Mouse (Mus musculus) cerebellum, adult (tissue): ENCODE results near the gene Prr5.
"Not testable (repeated sequence)": the region's sequence is repeated elsewhere in the genome, so short reads cannot be mapped to it uniquely, and the experiment has no call there.

Experiments used
- ATAC-seq: cut with Nextera tagmentation; 2 replicates; pipeline ENCODE4 v1.9.2; 2017; ENCODE audit warnings: mild to moderate bottlenecking, moderate library complexity, mixed read lengths; ENCODE audit not compliant: insufficient number of reproducible peaks, low FRiP score, low TSS enrichment

Gene Prr5

DNA sequence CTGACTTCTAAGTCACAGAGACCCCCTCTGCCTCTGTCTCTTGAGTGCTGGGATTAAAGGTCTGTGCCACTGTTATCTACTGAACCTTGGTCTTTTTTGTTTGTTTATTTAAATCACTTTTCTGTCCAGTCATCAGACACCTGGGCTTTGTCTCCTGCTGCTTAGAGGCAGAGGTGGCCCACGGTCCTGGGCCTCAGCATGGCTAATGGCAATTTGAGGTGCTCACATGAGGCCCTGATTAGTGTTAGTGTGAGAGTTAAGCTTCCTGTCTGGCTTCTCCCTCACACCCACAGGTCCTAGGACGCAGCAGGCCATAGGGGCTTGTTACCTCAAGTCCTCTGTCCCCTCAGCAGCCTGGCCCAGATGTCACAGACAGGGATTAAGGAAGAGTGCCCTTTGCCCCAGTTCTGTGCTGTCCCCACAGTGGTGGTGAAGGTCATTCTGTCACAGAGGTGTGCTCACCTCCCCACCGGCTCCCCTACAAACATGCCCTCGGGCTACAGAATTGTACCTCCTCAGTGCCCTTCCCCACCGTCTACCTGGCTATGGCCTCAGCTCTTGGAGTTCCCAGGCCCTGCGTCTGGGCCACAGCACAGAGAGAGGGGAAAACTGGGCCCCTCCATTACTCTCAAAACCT, 37.7 kb downstream of the Prr5 start:
- no peak for ATAC-seq

GRCm38 (mm10) chr15:84712566-84713405, 43.4 kb downstream of the Prr5 start:
- ATAC-seq: no peak

DNA sequence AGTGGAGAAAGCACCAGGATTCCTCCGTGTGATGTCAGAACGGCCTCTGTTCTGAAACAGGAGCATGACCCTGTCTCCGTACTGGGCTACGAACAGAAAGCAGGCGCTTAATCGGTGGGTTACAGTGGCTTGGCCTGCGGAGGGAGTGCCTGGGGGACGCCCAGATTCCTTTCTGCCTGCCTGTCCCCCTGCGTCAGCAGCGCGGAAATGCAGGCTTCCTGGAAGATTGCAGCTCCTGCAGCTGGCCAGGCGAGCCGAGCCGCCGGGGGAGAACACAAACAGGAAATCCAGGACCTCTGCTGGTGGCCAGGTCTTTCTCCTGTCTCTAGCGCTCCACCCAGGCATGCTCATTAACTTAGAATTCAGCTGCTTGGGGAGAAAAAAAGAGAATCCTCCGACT, 45.3 kb downstream of the Prr5 start:
- no peak for ATAC-seq

GRCm38 (mm10) chr15:84715132-84715531, 45.7 kb downstream of the Prr5 start:
- ATAC-seq: no peak

- not testable (repeated sequence) for ATAC-seq
Measured at GRCm38 (mm10) chr15:84717570-84718270, 48.3 kb downstream of the Prr5 start.

DNA sequence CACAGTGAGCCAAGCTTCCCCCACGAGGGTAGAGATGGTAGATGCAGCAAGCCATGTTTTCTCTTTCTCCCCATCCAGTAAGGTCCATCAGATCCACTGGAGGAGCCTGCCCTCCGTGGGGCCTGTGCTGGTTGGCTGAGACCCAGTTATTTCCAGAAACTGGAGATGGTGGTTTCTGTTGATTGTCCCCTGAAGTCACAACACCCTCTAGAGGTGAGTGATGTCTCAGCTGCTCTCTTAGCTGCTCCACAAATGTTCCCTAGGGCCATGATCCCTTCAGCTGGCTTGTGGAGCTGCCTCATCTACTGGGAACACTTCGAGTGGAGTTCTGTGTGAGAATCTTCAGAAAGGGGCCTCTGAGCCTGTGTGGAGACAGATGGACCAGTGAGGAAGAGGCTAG, 49.4 kb downstream of the Prr5 start:
- ATAC-seq: no peak

DNA sequence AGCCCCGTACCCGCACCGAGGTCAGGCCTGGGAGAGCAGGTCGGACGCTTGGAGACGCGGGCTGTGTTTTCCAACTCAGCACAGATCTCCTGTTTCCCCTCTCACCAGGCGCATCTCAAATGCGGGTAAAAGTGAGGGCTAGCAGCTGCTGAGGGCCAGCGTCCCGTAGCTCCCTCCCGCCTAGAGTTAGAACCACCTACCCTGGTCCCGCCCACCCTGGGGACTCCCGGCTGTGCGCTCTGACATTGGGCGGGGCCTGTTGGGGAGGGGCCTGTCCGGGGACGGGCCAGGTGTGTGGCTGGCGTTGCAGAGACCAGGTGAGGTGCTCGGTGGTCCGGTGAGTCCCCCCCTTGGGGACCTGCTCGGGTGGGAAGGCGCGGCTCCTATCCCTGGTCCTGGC, 50.4 kb downstream of the Prr5 start, which contains the start of gene Arhgap8:
Arhgap8 (plus strand) TSS at position 262 of the 400 bp plus-strand sequence.
- no peak for ATAC-seq

DNA sequence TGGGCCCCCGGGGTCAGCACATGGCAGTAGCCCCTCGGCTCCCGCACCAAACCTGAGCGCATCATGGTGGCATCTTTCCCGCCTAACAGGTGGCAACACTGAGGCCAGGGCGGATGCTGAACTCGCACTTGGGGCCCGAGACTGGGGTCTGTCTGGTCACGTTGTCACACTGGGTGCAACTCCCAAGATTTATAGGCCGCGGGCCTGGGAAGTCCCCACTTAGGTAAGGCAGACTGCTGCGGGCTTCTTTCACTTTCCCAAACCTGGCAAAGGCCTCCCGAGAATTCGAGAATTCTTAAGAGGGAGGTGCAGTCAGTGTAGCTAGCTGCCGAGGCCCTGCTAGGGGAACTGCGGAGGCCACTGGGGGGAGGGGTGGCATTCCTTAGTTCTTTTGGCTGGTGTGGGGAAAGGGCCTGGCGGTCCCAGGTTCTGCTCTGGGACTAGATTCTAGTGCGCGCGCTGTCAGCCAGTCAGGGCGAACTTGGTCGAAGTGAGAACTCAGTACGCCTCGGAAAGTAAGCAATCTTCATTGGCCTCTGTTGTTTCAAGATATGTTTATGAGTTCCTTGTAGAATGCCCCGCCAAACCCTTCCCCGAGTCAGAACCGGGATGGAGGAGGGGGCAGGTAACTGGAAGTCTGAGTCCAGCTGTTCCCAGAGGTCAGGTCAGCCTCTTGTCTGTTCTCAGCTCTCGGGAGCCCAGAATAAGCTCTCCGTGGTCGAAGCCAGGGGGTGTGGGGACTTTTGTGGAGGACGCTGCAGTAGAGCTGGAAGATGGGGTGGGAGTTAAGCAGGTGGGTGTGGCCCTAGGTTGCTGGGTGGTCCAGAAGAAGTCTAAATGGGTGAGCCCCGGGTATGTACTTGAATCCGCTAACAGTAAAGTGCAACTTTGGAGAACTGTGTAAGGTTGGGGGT, 51.1 kb downstream of the Prr5 start:
- ATAC-seq: no peak

GRCm38 (mm10) chr15:84723656-84724055, 54.2 kb downstream of the Prr5 start:
- not testable (repeated sequence) for ATAC-seq

DNA sequence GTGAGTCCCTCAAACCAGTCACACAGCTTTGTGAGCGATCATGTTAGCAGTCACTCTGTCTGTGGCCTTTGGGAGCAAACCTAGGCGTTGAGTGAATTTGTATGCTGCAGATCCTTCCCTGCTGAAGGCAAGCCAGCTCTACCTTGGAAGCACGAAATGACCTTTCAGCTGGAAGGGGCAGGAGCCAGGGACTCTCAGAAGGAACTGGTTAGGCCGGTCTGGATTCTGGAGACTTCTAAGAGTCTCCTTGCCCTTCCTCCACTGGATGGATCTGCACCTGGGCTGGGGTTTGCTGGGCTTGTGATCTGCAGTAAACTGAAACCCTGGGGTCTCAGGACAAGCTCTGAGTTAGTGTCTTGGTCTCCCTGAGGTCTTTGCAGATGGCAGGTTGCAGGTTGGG, 54.8 kb downstream of the Prr5 start:
- no peak for ATAC-seq

GRCm38 (mm10) chr15:84729685-84730084, 60.3 kb downstream of the Prr5 start:
- no peak for ATAC-seq

- ATAC-seq: no peak
Measured at GRCm38 (mm10) chr15:84730893-84731292, 61.5 kb downstream of the Prr5 start.

DNA sequence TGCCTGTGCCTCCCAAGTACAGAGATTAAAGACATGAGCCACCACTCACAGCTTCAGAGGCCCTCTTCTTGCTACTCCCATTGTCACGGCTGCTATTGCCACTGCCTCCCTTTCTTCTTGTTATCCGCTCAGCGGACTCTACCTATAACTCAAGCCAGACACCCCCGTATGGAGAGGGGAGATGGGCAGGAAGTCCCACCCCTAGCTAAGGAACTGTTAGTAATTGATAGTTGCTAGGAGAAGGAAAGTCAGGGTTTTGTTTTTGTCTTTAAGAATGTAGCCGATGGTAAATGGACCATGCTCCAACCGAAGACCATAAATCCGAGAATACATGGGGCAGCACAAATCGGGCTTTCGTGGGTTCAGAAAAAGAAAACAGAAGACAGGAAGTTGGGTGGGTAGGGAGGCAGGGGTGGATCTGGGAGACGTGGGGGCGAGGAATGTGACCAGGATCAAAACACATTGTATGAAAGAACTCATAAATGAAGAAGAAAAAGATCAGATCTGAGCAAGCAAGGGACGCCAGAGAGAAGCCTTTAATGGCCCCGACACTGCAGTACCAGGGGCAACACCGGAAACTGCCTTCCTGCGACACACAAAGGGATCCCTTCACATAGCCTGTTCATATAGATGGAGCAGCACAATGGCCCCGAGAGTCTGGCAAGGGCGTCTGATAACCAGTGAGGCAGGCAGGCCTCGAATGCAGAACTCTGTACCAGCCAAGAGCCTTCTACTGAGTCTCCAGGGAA, 62.4 kb downstream of the Prr5 start:
- no peak for ATAC-seq

DNA sequence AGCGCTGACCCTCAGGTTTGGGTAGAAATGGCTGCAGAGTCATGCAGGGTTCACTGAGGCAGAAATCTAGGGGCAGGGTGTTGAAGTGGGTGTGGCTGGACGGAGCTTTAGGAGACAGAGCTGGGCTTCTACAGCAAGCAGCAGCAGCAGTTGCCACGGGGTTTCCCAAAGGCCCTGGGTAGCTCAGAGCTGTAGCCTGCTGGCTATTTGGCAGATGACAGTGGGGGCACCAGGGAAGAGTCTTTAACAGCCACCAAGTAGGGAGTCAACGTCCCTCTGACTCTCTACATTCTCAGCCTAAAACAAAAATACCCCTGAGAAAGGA, 63.0 kb downstream of the Prr5 start:
- ATAC-seq: no peak

GRCm38 (mm10) chr15:84736346-84736993, 67.0 kb downstream of the Prr5 start:
- ATAC-seq: no peak

DNA sequence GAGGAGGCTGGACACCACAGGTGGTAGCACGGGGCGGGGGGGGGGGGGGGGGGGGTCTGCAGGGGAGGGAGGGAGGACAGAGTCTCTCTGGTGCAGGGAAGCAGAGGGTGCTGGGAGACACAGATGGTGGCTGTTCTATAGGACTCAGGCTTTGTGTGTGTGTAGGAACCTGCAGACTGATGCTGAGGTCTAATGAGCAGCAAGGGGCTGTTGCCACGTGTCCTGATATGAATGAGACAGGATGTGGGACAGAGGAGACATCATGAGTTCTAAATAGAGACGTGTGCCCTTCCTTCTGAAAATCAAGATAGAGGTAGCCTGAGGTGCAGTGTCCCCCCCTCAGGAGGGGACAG, 67.5 kb downstream of the Prr5 start:
- ATAC-seq: no peak

DNA sequence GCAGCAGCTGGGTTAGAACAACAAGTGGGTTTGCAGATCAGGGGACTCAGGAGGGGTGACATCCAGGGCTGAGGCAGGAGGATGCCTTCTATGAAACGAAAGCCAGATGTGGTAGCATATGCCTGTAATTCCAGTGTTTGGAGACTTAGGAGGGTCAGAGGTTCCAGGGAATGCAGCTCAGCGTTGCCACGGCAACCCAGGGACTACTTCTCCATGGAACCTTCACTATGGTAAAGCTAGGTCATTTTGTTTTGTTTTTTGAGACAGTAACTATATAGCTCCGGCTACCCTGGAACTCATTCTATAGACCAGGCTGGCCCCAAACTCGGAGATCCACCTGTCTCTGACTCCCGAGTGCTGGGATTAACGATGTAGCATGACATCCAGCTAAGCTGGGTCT, 68.8 kb downstream of the Prr5 start:
- no peak for ATAC-seq

GRCm38 (mm10) chr15:84741573-84741972, 72.2 kb downstream of the Prr5 start:
- ATAC-seq: no peak

DNA sequence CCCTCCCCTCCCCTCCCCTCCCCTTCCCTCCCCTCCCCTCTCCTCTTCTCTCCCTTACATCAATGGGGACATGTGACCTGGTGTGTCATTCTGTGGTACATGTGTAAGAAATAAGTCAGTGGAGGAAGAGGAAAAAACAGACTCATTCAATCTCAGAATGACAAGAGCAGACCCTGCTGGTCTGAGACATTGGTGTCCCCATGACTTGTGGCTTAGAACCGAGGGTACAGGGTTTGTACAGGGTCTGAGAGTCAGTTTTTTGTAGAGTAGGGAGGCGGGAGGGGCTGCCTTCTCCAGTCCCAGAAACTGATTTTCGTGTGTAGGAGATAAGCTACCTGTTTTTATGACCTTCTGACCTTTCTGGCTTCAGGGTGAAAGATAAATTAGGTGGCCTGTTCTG, 73.9 kb downstream of the Prr5 start:
- no peak for ATAC-seq
